8 mouse cellular contexts compared by ENCODE assay signal in the genomic region with DNA sequence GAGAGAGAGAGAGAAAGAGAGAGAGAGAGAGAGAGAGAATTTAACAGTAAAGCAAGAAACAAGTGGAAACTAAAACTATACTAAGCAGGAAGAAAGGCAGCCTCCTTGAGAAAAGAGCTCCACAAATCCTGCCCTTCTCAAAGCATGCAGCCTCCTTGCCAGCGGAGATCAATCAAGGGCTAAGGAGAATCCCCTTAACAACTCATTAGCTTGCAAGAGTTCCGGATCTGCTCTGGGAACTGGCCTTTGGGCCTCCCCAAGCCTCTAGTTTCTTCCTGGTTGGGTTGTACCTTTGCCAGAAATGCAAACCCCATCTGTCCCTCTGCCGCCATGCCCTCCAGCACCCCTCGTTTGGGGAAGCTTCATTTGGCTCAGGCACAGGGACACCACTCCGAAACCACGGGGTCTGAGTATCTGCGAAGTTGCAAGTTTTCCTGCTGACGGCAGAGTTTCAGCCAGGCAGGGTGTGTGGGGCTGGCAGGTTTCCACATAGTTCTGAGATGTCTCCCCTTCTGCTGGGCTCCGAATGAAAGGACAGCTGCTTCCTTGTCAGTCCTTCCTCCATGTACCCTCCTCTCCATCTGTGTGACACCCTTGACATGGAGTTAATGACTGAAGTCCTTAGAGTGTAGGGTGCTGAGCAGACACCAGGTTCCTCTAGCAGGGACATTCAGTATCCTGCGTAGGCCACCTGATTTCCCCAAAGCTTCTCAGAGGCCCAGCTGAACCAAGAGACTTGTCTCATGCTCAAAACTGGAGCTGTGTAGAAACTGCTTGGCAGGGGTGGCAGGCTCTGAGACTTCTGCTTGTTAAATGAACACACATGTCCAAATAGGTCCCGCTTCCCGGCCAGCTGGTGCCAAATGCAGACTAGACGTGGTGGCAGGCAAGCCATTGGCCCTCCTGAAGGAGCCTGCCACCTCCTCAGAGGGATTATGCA.
DNase-seq lines count a peak whose midpoint lies in the region; ATAC-seq and TF ChIP-seq lines count a peak whose summit lies in the region.

No protein-coding gene starts in this region.

- no peaks in the 10 kb centered on the region for H3K36me3 ChIP-seq in kidney, postnatal 0 days (ENCODE audit: insufficient read depth, low read length)
- H3K36me3 ChIP-seq in limb, embryonic 11.5 days (ENCODE audit: control insufficient read depth, insufficient read depth, low read length) = no peaks in the 10 kb centered on the region

- H3K27ac ChIP-seq in kidney, postnatal 0 days = no peak overlapping the region
- no peak overlapping the region for H3K27ac ChIP-seq in limb, embryonic 11.5 days (replicated peaks; ENCODE audit: low read depth, low read length)

- ATAC-seq in frontal cortex, adult (ENCODE audit: low TSS enrichment) = peak; percentile 67; the same call in 1 of the 2 replicates
- ATAC-seq in kidney, postnatal 0 days (replicated peaks; ENCODE audit: low FRiP score, low read depth) = no peak
- ATAC-seq in limb, embryonic 11.5 days (ENCODE audit: insufficient number of reproducible peaks, low FRiP score, low TSS enrichment, low read depth) = no peak
- no peak for ATAC-seq in megakaryocyte, adult 5-6 weeks (ENCODE audit: poor library complexity, severe bottlenecking)

- no peak overlapping the region for H3K9ac ChIP-seq in kidney, postnatal 0 days (ENCODE audit: low read depth, low read length)
- H3K9ac ChIP-seq in limb, embryonic 11.5 days (ENCODE audit: low read length) = no peak overlapping the region

- H3K4me2 ChIP-seq in kidney, postnatal 0 days (ENCODE audit: low read length) = no peak overlapping the region
- H3K4me2 ChIP-seq in limb, embryonic 11.5 days (ENCODE audit: low read depth, severe bottlenecking) = no peak overlapping the region

- WGBS in lung, adult 2 months = 38% methylated on average over 13 of the region's 13 CpGs
- 57% methylated on average over 13 of the region's 13 CpGs for WGBS in kidney, postnatal 0 days
- WGBS in limb, embryonic 11.5 days = 49% methylated on average over 13 of the region's 13 CpGs

- no peak for TF ChIP-seq CTCF in lung, adult 2 months (IDR thresholded peaks at IDR 0.05; ENCODE audit: insufficient read depth, low read length)
- no peak for TF ChIP-seq CTCF in kidney, postnatal 0 days (IDR thresholded peaks at IDR 0.05; ENCODE audit: low read depth)

- H3K4me3 ChIP-seq in lung, adult 2 months (replicated peaks; ENCODE audit: extremely low read depth, low read depth, low read length) = no peak overlapping the region
- H3K4me3 ChIP-seq in kidney, postnatal 0 days (replicated peaks; ENCODE audit: low read depth, low read length) = no peak overlapping the region
- no peak overlapping the region for H3K4me3 ChIP-seq in limb, embryonic 11.5 days (ENCODE audit: low read depth, low read length)

- TF ChIP-seq POLR2A in lung, adult 2 months (IDR thresholded peaks at IDR 0.05; ENCODE audit: borderline replicate concordance, extremely low read depth, low read depth, low read length) = no peak

- H3K4me1 ChIP-seq in lung, adult 2 months (ENCODE audit: control insufficient read depth, insufficient read depth, low read length) = no peaks in the 10 kb centered on the region
- H3K4me1 ChIP-seq in kidney, postnatal 0 days (replicated peaks; ENCODE audit: insufficient read depth, low read length) = no peaks in the 10 kb centered on the region
- no peaks in the 10 kb centered on the region for H3K4me1 ChIP-seq in limb, embryonic 11.5 days (ENCODE audit: control insufficient read depth, insufficient read depth, low read length)

- H3K9me3 ChIP-seq in kidney, postnatal 0 days (replicated peaks; ENCODE audit: low read length) = no peaks in the 10 kb centered on the region
- no peaks in the 10 kb centered on the region for H3K9me3 ChIP-seq in limb, embryonic 11.5 days (ENCODE audit: control insufficient read depth, low read length)

- no peaks in the 10 kb centered on the region for H3K27me3 ChIP-seq in kidney, postnatal 0 days (ENCODE audit: insufficient read depth, low read length)
- H3K27me3 ChIP-seq in limb, embryonic 11.5 days (ENCODE audit: control insufficient read depth, insufficient read depth, low read length) = no peaks in the 10 kb centered on the region

- DNase-seq in lung, adult 18-20 months = peak; percentile 22 to 23
- no peak for DNase-seq in lung, adult 2 months
- DNase-seq in kidney, postnatal 0 days (ENCODE audit: low spot score) = peak; percentile 12
- peak; percentile 34 for DNase-seq in limb, embryonic 11.5 days (ENCODE audit: low spot score)
- peak; percentile 13 for DNase-seq in ovary, postnatal 36 days (ENCODE audit: low spot score)
- no peak for DNase-seq in thymus, adult 18-20 months

Comparison
In these comparisons a context has a peak if more than half of its experiments do, and no peak if none do; other contexts are left out.
1. DNase-seq: peak in lung, adult 18-20 months (2 of 2), kidney, postnatal 0 days (single experiment), limb, embryonic 11.5 days (single experiment) and ovary, postnatal 36 days (single experiment); none in lung, adult 2 months (single experiment) and thymus, adult 18-20 months (0 of 2).